Mouse (Mus musculus): ENCODE measurements around the gene Gsk3b. TPM values are rescaled to one million over a fixed set of nuclear protein-coding genes. Genes with fewer than 3 reads are reported as not detected.
A peak's percentile ranks its signal among the peaks of the same experiment; 100 is the strongest.
"Not testable (repeated sequence)": the region's sequence is repeated elsewhere in the genome, so short reads cannot be mapped to it uniquely, and the experiment has no call there.

The Gsk3b gene
- total RNA-seq, 1 experiment from 2014 or later = 50.9 TPM

- no peak for ATAC-seq (replicated peaks; ENCODE audit: low read depth, poor library complexity, severe bottlenecking)
These were observed 10.5 kb downstream of the Gsk3b start for GRCm38 (mm10) chr16:38099325-38099724.

- no peak for ATAC-seq (replicated peaks; ENCODE audit: low read depth, poor library complexity, severe bottlenecking)
These were observed 11.8 kb downstream of the Gsk3b start for GRCm38 (mm10) chr16:38100569-38100968.

DNA sequence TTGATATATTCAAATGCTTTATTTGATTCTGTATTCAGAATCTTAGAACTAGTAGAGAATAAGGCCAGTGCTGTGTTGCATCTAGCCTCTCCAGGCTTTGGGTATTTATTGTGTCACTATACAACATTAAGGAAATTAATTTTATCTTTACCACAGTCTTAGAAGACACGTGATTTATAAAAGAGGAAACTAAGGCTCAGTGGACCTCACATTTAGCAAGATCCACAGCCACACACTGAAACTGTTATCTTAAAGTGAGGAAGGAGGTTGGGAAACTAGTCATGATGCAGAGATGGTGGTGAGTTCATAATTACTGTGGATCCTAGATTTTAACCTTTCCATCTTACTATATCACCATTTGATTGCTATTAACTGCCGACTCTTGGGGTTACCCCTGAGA is 16.7 kb downstream of the Gsk3b start:
- ATAC-seq (replicated peaks; ENCODE audit: low read depth, poor library complexity, severe bottlenecking) = peak; percentile 80

- ATAC-seq (replicated peaks; ENCODE audit: low read depth, poor library complexity, severe bottlenecking) = no peak
These were observed 17.7 kb downstream of the Gsk3b start for GRCm38 (mm10) chr16:38106542-38106941.

DNA sequence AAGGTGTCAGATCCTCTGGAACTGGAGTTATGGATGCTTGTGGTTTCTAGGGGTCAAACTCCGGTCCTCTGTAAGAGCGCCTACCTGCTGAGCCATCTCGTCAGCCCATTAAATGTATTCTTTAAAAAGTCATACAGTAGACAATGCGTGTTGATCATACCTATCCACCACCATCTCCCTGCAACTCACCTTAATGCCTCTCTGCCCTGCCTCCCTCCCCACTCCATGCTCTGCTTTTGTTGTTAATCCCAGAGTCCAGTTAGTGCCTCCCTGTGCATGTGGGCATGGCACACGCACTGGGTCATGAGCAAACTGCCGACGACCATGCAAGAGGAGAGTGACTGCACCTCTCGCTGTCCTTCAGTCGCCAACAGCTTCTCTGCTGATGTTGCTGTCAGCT is 21.2 kb downstream of the Gsk3b start:
- no peak for ATAC-seq (replicated peaks; ENCODE audit: low read depth, poor library complexity, severe bottlenecking)

DNA sequence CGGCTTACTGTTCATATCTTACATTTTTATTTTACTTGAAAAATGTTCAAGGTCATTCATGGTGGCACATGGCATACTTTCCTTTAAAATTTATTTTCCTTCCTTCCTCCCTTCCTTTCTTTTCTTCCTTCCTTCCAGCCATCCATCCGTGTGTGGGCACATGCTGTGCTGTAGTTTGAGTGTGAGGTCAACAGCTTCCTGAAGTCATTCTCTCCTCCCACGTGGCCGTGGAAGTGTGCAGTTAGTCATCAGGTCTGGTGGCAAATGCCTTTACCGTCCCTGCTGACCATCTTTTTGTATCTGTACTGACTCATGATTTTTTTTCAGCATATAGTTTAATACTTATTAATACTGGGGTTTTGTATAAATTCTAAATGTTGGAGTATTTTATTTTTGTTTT is 21.8 kb downstream of the Gsk3b start:
- peak; percentile 47 for ATAC-seq (replicated peaks; ENCODE audit: low read depth, poor library complexity, severe bottlenecking)

DNA sequence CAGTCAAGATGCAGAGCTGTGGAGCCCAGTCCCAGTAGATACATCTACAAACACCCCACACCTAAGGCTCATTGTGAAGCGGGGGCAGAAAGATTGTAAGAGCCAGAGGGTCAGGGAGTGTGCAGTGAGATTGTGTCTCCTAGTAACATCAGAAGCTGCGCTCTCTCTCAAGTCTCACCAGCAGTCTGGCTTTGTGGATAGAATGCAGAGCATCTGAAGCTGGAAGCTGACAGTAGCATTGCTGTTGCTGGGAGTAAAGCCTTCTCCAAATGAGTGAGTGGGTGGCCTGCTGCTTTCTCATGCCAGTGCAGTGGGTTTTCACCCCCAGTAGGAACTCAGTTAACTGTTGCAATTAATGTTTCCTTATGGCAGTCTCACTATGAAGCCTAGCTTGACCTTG is 25.3 kb downstream of the Gsk3b start:
- no peak for ATAC-seq (replicated peaks; ENCODE audit: low read depth, poor library complexity, severe bottlenecking)

DNA sequence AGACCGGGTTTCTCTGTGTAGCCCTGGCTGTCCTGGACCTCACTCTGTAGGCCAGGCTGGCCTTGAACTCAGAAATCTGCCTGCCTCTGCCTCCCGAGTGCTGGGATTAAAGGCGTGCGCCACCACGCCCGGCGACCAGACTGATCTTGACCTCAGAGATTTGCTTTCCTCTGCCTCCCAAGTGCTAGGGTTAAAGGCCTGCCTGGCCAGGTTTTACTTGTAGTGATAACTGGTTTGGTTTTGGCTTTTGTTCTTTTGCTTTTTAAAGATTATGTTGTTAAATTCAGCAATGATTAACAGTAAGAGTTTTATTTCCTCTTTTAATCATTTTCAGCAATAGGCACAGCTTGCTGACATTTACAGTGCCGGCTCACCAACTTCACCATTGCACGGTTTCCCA is 29.1 kb downstream of the Gsk3b start:
- ATAC-seq (replicated peaks; ENCODE audit: low read depth, poor library complexity, severe bottlenecking) = not testable (repeated sequence)

DNA sequence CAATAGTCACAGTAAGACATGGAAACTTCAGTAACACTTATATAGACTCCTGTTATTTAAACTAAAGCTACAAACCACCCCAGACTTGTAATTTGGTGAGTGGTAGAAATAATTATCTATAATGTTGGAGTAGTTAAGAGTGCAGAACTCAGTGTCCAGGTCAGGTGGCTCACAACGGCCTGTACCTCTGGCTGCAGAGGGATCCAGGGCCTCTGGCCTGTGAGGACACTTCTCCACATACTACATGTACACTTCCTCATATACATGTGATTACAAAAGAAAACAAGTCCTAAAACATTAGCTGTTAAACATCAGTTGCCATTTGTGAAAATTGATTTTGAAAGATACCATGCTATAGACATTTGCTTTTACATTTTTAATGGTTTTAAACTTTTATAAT is 29.9 kb downstream of the Gsk3b start:
- no peak for ATAC-seq (replicated peaks; ENCODE audit: low read depth, poor library complexity, severe bottlenecking)

GRCm38 (mm10) chr16:38119286-38119685 is 30.5 kb downstream of the Gsk3b start:
- no peak for ATAC-seq (replicated peaks; ENCODE audit: low read depth, poor library complexity, severe bottlenecking)

GRCm38 (mm10) chr16:38129171-38129570 is 40.4 kb downstream of the Gsk3b start:
- ATAC-seq (replicated peaks; ENCODE audit: low read depth, poor library complexity, severe bottlenecking) = no peak

- ATAC-seq (replicated peaks; ENCODE audit: low read depth, poor library complexity, severe bottlenecking) = no peak
These were observed 42.2 kb downstream of the Gsk3b start for GRCm38 (mm10) chr16:38131041-38131440.

DNA sequence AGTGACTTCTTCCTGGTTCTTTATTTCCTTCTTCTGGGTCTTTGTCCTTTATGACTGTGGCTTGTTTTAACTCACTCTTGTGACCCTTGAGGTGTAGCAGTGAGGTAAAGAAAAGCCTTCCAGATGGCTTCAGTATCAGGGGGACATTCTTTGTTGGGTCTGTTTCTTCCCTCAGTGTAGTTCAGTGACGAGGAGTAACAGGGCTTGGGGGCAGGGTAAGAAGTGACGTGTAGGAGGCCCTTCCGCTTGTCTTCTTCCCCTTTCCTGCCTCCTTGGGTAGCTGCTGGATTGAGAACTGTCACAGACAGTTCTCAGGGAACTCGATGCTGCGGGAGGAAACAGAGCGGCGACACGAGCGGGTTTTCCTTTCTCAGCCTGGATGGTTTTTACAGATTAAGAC is 43.0 kb downstream of the Gsk3b start:
- ATAC-seq (replicated peaks; ENCODE audit: low read depth, poor library complexity, severe bottlenecking) = peak; percentile 97

GRCm38 (mm10) chr16:38132210-38132609 is 43.4 kb downstream of the Gsk3b start:
- peak; percentile 34 for ATAC-seq (replicated peaks; ENCODE audit: low read depth, poor library complexity, severe bottlenecking)

GRCm38 (mm10) chr16:38137296-38137695 is 48.5 kb downstream of the Gsk3b start:
- ATAC-seq (replicated peaks; ENCODE audit: low read depth, poor library complexity, severe bottlenecking) = no peak; the same call in 1 of the 2 replicates

DNA sequence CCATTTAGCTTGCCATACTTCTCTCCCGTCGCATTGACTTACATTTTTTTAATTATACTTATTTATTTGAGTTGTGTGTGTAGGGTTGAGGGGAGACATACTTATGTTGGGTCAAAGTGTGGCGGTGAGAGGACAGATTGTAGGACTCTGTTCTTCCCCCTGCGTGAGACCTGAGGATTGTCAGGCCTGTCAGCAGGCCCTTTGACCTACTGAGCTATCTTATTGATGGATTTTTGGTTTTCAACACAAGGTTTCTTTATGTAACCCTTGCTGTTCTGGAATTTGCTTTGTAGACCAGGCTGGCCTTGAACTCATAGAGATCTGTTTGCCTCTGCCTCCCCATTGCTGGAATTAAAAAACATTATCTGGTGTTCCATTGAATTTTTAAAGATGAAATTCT is 56.1 kb downstream of the Gsk3b start:
- no peak for ATAC-seq (replicated peaks; ENCODE audit: low read depth, poor library complexity, severe bottlenecking)

DNA sequence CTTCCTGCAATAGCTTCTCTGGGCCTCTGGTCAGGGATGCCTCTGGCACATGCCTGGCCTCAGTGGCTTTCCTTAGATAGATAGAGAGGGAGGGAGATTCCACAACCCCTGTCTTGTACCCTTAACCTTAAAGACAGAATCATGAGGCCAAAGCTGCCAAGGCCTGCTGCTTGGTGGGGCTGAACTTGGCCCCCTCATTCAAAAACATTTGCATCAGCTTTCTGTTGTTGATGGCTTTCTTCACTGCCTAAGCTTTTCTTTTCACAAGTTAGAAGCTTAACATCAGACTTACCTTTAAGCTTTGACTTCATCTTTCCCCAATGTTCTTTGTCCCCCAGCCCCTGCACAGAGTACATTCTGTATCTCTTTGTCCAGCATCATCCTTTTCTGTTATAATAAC is 61.8 kb downstream of the Gsk3b start:
- no peak for ATAC-seq (replicated peaks; ENCODE audit: low read depth, poor library complexity, severe bottlenecking)

- ATAC-seq (replicated peaks; ENCODE audit: low read depth, poor library complexity, severe bottlenecking) = no peak
These were observed 69.2 kb downstream of the Gsk3b start for GRCm38 (mm10) chr16:38157854-38158622.

GRCm38 (mm10) chr16:38162019-38162418 is 73.2 kb downstream of the Gsk3b start:
- no peak for ATAC-seq (replicated peaks; ENCODE audit: low read depth, poor library complexity, severe bottlenecking)

DNA sequence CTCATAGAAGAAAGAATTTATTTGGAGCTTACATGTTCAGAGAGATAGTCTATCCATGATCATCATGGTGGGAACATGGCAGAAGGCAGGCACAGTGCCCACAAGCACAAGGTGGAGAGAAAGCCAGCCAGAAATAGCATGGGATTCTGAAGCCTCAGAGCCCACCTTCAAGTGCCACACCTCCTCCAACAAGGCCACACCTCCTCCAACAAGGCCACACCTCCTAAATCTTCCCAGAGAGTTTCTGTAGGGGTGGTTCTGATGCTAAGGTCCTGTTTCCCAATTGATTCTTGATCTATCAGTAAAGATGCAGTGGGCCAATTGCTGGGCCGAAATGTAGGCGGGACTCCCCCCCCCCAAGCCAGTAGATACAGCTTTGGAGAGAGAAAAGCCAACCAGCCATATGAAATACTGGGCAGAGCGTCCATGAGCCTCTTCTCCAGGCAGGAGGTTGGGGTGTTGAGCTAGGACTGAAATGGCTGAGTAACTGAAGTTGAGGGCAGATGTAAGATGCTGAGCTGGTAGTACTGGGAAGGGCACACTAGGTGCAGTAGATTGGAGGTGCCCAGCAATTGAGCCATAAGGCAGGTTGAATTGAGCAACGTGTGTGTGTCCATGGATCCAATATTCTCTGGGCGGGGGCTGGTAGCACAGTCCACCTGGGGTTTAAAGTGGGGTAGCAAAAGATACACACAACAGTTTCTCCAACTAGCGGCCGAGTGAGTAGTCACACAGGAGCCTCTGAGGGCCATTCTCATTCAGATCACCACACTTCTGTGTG is 76.2 kb downstream of the Gsk3b start:
- no peak for ATAC-seq (replicated peaks; ENCODE audit: low read depth, poor library complexity, severe bottlenecking)

DNA sequence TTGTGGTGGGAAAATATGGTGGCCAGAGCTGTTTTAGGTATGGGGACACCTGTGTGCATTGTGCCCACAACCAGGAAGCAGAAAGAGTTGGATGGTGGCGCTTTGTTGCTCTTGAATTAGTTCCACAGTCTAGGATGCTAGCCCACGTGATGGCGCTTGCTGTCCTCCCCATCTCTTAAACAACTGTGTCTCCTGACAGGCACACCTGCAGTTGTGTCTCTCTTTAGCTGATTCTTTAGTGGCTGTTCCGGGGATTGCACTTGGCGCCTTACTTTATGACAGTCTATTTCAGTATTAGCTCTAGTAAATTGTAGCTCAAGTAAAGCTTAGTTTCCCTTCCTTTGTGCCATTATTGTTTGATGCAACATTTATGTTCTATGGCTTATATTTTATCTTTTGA is 80.2 kb downstream of the Gsk3b start:
- no peak for ATAC-seq (replicated peaks; ENCODE audit: low read depth, poor library complexity, severe bottlenecking)
